Mouse (Mus musculus) lung, embryonic 16.5 days (tissue): ENCODE results near the gene Nav2. TPM values are rescaled to one million over a fixed set of nuclear protein-coding genes. Genes with fewer than 3 reads are reported as not detected.

Source experiments
- ATAC-seq: fragments of 200-750 bp; cut with Nextera tagmentation; 2 replicates; pipeline ENCODE4 v1.8.0; 2017; ENCODE audit warnings: low read depth, mild to moderate bottlenecking, moderate library complexity
- H3K27ac ChIP-seq: fragments of 300-500 bp; sonication (generic); 2 replicates; pipeline ENCODE4 v1.5.1; 2014; ENCODE audit warnings: mild to moderate bottlenecking, control low read depth, low read length
- H3K27me3 ChIP-seq: fragments of 300-500 bp; sonication (generic); 2 replicates; pipeline ENCODE4 v1.6.1; 2014; ENCODE audit warnings: low read depth, low read length, mixed read lengths; ENCODE audit not compliant: control insufficient read depth, insufficient read depth
- H3K36me3 ChIP-seq: fragments of 300-500 bp; sonication (generic); 2 replicates; pipeline ENCODE4 v1.6.1; 2014; ENCODE audit warnings: low read length; ENCODE audit not compliant: control insufficient read depth, insufficient read depth
- H3K4me1 ChIP-seq: fragments of 300-500 bp; sonication (generic); replicated peaks from 2 replicates; pipeline ENCODE4 v1.6.1; 2014; ENCODE audit warnings: low read length, mixed read lengths; ENCODE audit not compliant: control insufficient read depth, insufficient read depth
- H3K4me2 ChIP-seq: fragments of 300-500 bp; sonication (generic); 2 replicates; pipeline ENCODE4 v1.6.1; 2014; ENCODE audit warnings: low read depth, low read length, control low read depth
- H3K4me3 ChIP-seq: fragments of 300-500 bp; sonication (generic); 2 replicates; pipeline ENCODE4 v1.5.1; 2014; ENCODE audit warnings: mild to moderate bottlenecking, low read length, control low read depth
- H3K9ac ChIP-seq: fragments of 300-500 bp; sonication (generic); 2 replicates; pipeline ENCODE4 v1.6.1; 2014; ENCODE audit warnings: low read length, control low read depth
- H3K9me3 ChIP-seq: fragments of 300-500 bp; sonication (generic); 2 replicates; pipeline ENCODE4 v1.6.1; 2016; ENCODE audit warnings: low read length; ENCODE audit not compliant: control insufficient read depth
- WGBS: fragments of 180-500 bp; shearing (Covaris S2); extraction: QIAGEN DNeasy Blood & Tissue Kit; methylation state at CpG from one replicate; pipeline ENCODE4 v1.1.7; 2014; 5-methylcytosine and 5-hydroxymethylcytosine counted together
- polyA plus RNA-seq: library from polyadenylated mRNA; unstranded; fragments of >200 nt; fragmentation: Nextera tagmentation; extraction: Ambion mirVana; gene quantifications from 2 replicates; pipeline ENCODE4 v1.2.1, GENCODE M21; 2015

Gene Nav2
- polyA plus RNA-seq, 1 experiment from 2014 or later: 27.3 TPM

- ATAC-seq: peak; percentile 77
- peak overlapping the region; percentile 24; the same call in 1 of the 2 replicates for H3K27ac ChIP-seq
- 42% methylated on average over 6 of the region's 6 CpGs for WGBS
These were observed 137.2 kb downstream of the Nav2 start for GRCm38 (mm10) chr7:49045499-49046346.

GRCm38 (mm10) chr7:49046347-49046989 lies 138.0 kb downstream of the Nav2 start:
- Histone ChIP-seq H3K27ac (no peak overlapping the region), H3K4me3 (no peak overlapping the region), H3K9ac (no peak overlapping the region), H3K4me2 (no peak overlapping the region), H3K27me3 (no peaks in the 10 kb centered on the region), H3K36me3 (no peaks in the 10 kb centered on the region), H3K9me3 (no peaks in the 10 kb centered on the region), H3K4me1 (peaks cover 4% of the 10 kb centered on the region)
- ATAC-seq: no peak
- WGBS: 44% methylated on average over 6 of the region's 6 CpGs

More at GRCm38 (mm10) chr7:49045499-49046346, 137.2 kb downstream of the Nav2 start:
- Histone ChIP-seq H3K27me3 (no peaks in the 10 kb centered on the region), H3K4me3 (no peak overlapping the region), H3K9me3 (no peaks in the 10 kb centered on the region), H3K36me3 (no peaks in the 10 kb centered on the region), H3K9ac (no peak overlapping the region), H3K4me2 (no peak overlapping the region), H3K4me1 (peaks cover 4% of the 10 kb centered on the region)

- Histone ChIP-seq H3K9ac (no peak overlapping the region), H3K27me3 (no peaks in the 10 kb centered on the region), H3K9me3 (no peaks in the 10 kb centered on the region), H3K4me3 (no peak overlapping the region), H3K27ac (no peak overlapping the region), H3K4me2 (no peak overlapping the region), H3K36me3 (no peaks in the 10 kb centered on the region), H3K4me1 (peaks cover 4% of the 10 kb centered on the region)
- ATAC-seq: no peak
- 49% methylated on average over 8 of the region's 8 CpGs for WGBS
These were observed 138.8 kb downstream of the Nav2 start for GRCm38 (mm10) chr7:49047336-49047735.

DNA sequence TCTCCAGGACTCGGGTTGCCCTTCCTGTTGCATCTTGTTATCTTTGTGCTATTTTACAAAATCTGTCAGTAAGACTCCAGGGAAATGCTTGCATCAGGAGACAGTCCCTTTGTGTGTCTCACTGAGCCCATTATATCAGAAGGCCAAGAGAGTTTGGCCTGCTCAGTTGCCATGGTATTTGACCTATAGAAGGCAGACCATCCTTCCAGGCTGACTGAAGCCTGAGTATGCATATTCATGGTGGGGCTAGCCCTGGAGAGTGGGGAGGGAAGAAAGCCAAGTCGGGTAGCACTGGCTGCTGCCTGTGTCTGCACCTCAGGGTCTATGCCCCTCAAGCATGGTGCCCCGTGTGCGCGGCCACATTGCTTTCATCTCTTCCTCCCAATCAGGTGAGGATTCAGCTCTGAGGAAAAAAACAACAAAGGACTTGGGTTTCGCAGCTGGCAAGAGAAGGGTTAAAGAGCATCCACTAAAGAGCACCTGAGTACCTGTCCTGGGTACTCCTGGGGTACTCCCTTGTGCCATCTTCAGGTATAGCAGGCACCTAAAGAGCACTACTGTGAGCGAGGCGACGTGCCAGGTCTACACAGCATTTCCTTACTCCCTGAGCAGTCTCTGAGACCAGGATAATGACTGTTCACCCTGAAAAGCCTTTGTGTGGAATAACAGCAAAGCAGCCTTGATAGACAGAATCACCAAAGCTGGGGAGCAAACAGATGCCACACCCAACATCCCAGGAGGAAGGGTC lies 144.5 kb downstream of the Nav2 start:
- Histone ChIP-seq H3K27me3 (no peaks in the 10 kb centered on the region), H3K4me1 (no peaks in the 10 kb centered on the region), H3K36me3 (no peaks in the 10 kb centered on the region), H3K9me3 (no peaks in the 10 kb centered on the region), H3K4me2 (no peak overlapping the region), H3K27ac (no peak overlapping the region), H3K4me3 (no peak overlapping the region), H3K9ac (no peak overlapping the region)
- WGBS: 80% methylated on average over 9 of the region's 9 CpGs
- no peak for ATAC-seq

- no peak overlapping the region for H3K4me3 ChIP-seq
- no peak overlapping the region for H3K27ac ChIP-seq
- 70% methylated on average over 10 of the region's 10 CpGs for WGBS
- H3K9me3 ChIP-seq: no peaks in the 10 kb centered on the region
- H3K4me2 ChIP-seq: no peak overlapping the region
- H3K9ac ChIP-seq: no peak overlapping the region
- ATAC-seq: no peak
- H3K27me3 ChIP-seq: no peaks in the 10 kb centered on the region
- H3K36me3 ChIP-seq: no peaks in the 10 kb centered on the region
- H3K4me1 ChIP-seq: no peaks in the 10 kb centered on the region
These were observed 146.8 kb downstream of the Nav2 start for GRCm38 (mm10) chr7:49055273-49055672.

DNA sequence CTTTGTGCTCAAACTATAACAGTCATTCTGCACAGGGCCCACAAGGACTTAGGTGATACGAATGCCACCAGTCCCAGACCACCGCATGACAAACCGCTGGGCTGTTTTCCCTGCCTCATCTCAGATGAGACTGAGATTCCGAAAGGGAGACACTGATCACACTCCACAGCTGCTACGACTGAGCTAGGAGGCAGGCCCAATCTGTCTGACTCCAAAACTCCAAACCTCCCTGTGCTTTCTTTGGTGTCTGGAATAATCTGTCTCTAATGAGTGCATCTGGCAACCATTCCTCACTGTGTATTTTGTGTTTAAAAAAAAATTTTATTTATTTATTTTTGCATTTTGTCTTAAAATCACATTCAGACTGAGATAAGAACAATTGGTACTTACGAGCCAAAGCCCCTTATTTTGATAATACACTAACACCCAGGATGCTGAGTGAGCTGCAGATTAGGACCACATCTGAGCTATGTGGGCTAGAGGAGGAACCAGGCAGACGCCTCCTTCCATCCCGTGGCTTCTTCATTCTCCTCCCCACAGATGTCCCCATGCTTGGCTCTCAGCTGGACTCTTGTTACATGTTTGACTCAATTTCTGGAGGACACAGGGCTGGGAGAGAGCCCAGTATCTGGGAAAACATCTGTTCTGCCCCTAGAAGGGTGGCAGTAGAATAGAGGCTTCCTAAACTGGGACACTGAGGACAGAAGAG lies 149.9 kb downstream of the Nav2 start:
- H3K27me3 ChIP-seq: no peaks in the 10 kb centered on the region
- H3K9me3 ChIP-seq: no peaks in the 10 kb centered on the region
- no peak overlapping the region for H3K4me3 ChIP-seq
- 57% methylated on average over 8 of the region's 8 CpGs for WGBS
- no peaks in the 10 kb centered on the region for H3K36me3 ChIP-seq
- no peak overlapping the region for H3K27ac ChIP-seq
- ATAC-seq: peak; percentile 51; the same call in 1 of the 2 replicates
- no peak overlapping the region for H3K4me2 ChIP-seq
- H3K9ac ChIP-seq: no peak overlapping the region
- H3K4me1 ChIP-seq: no peaks in the 10 kb centered on the region

DNA sequence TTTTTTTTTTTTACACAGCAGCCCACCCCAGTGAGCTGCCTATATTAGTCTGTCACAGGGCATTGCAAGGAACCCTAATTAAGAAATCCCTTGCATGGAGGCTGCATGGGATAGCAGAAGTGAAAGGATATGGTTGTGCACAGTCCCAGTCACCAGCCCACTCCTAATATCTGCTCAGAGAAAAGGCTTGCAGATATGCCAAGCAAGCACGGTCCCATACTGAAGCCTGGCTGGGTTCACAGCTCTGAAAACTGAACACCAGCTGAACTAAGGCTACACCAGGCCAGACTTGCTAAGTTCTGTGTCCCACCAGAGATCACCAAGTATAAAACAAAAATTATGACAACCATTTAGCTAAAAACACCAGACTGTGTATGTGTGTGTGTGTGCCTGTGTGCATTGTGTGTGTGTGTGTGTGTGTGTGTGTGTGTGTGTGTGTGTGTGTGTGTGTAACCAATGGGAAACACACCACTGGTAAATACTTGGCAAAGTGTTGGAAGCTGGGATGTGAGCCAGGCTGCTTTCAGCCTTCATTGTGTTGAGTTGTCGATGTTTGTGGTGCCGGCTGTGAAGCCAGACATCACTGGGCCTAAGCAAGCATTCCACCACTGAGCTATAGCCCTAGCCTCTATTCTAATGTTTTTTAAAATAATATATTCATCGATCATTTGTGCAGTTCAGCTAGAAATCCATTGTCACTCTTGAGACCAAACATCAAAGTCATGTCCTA lies 156.4 kb downstream of the Nav2 start:
- ATAC-seq: peak; percentile 86
- no peaks in the 10 kb centered on the region for H3K9me3 ChIP-seq
- 57% methylated on average over 4 of the region's 4 CpGs for WGBS
- no peak overlapping the region for H3K27ac ChIP-seq
- H3K36me3 ChIP-seq: no peaks in the 10 kb centered on the region
- no peak overlapping the region for H3K4me2 ChIP-seq
- no peak overlapping the region for H3K9ac ChIP-seq
- H3K27me3 ChIP-seq: no peaks in the 10 kb centered on the region
- H3K4me1 ChIP-seq: peaks cover 3% of the 10 kb centered on the region; the same call in 1 of the 2 replicates
- no peak overlapping the region for H3K4me3 ChIP-seq

- Histone ChIP-seq H3K36me3 (no peaks in the 10 kb centered on the region), H3K9ac (no peak overlapping the region), H3K4me2 (no peak overlapping the region), H3K27me3 (no peaks in the 10 kb centered on the region), H3K9me3 (no peaks in the 10 kb centered on the region), H3K4me3 (no peak overlapping the region), H3K4me1 (peaks cover 3% of the 10 kb centered on the region; the same call in 1 of the 2 replicates), H3K27ac (no peak overlapping the region)
- no peak for ATAC-seq
- WGBS: 63% methylated on average over 9 of the region's 9 CpGs
These were observed 157.3 kb downstream of the Nav2 start for GRCm38 (mm10) chr7:49065621-49066475.
